Mouse (Mus musculus) spleen, adult 2 months (tissue): Measurements from ENCODE around the gene Ambra1. TPM values are rescaled to one million over a fixed set of nuclear protein-coding genes. Genes with fewer than 3 reads are reported as not detected.

Source experiments
- DNase-seq, 2 experiments: peaks; one replicate each; pipeline versions ENCODE4 v3.0.0 to v3.0.0-alpha.2; 2012 to 2021; ENCODE audit warnings: low spot score in 2 of 2, low read depth in 1 of 2
- H3K27ac ChIP-seq: fragments of 200-500 bp; 2 replicates; pipeline ENCODE4 v1.5.1; 2012; ENCODE audit warnings: low read length, inconsistent platforms; ENCODE audit not compliant: insufficient read depth
- H3K27me3 ChIP-seq: fragments of 200-500 bp; 2 replicates; pipeline ENCODE4 v1.6.1; 2012; ENCODE audit warnings: mild to moderate bottlenecking, moderate library complexity, low read length, inconsistent platforms; ENCODE audit not compliant: control insufficient read depth, insufficient read depth
- H3K36me3 ChIP-seq: fragments of 200-500 bp; 2 replicates; pipeline ENCODE4 v1.6.1; 2012; ENCODE audit warnings: mild to moderate bottlenecking, low read length, inconsistent platforms; ENCODE audit not compliant: control insufficient read depth, insufficient read depth
- H3K4me1 ChIP-seq: fragments of 200-500 bp; 2 replicates; pipeline ENCODE4 v1.6.1; 2011; ENCODE audit warnings: inconsistent platforms; ENCODE audit not compliant: control insufficient read depth, insufficient read depth, insufficient read length
- H3K4me3 ChIP-seq: fragments of 200-500 bp; 2 replicates; pipeline ENCODE4 v1.5.1; 2011; ENCODE audit warnings: mild to moderate bottlenecking, inconsistent platforms; ENCODE audit not compliant: insufficient read depth, insufficient read length; ENCODE audit errors: extremely low read depth
- CTCF ChIP-seq: fragments of 200-500 bp; IDR thresholded peaks from 2 replicates; pipeline ENCODE4 v1.5.1; 2011; ENCODE audit warnings: mild to moderate bottlenecking, inconsistent platforms; ENCODE audit not compliant: insufficient read depth, insufficient read length, insufficient replicate concordance; ENCODE audit errors: extremely low read depth
- POLR2A ChIP-seq: fragments of 200-500 bp; IDR thresholded peaks from 2 replicates; pipeline ENCODE4 v1.6.1; 2011; ENCODE audit warnings: low read depth, low read length, inconsistent platforms
- WGBS: fragments of 180-500 bp; shearing (Covaris S2); methylation state at CpG from one replicate; pipeline ENCODE4 v1.1.7; 2018; 5-methylcytosine and 5-hydroxymethylcytosine counted together
- polyA plus RNA-seq: library from polyadenylated mRNA; depleted of rRNA; stranded (reverse); fragments of >200 nt; gene quantifications from 2 replicates; pipeline ENCODE4 v1.2.3, GENCODE M21; 2012

Ambra1 gene
- polyA plus RNA-seq, 1 experiment: 20.0 TPM

- no peak for DNase-seq
- H3K36me3 ChIP-seq: peaks cover 44% of the 10 kb centered on the region
- peaks cover 10% of the 10 kb centered on the region for H3K4me1 ChIP-seq
- WGBS: 48% methylated on average over 6 of the region's 6 CpGs
- TF ChIP-seq POLR2A (no peak), CTCF (no peak)
- H3K27ac ChIP-seq: no peak overlapping the region
- no peak overlapping the region for H3K4me3 ChIP-seq
- H3K27me3 ChIP-seq: peaks cover 4% of the 10 kb centered on the region; the same call in 1 of the 2 replicates
Measured at GRCm38 (mm10) chr2:91932737-91933350, 202.9 kb downstream of the Ambra1 start.

DNA sequence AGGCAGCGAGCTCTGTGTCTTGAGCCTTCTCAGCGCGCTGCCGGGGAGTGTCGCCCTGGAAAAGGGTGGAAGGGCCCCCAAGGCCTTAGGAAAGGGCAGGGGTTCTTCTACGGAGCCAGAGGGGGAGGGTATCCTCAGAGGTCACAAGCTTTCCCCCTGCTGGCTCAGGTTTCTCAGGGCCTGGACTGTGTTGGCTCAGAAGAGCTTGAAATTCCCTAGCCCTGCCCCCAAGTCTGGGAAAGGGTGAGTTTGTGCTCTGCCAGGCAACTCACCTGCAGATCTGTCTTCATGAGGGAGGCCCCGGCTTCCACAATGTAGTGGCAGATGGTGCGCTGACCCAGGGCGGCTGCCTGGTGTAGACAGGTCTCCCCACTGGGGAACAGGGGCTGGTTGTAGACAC lies 203.5 kb downstream of the Ambra1 start:
- H3K27ac ChIP-seq: no peak overlapping the region
- peaks cover 4% of the 10 kb centered on the region; the same call in 1 of the 2 replicates for H3K27me3 ChIP-seq
- H3K4me1 ChIP-seq: peaks cover 8% of the 10 kb centered on the region
- H3K36me3 ChIP-seq: peaks cover 50% of the 10 kb centered on the region
- H3K4me3 ChIP-seq: no peak overlapping the region
- no peak for TF ChIP-seq CTCF
- TF ChIP-seq POLR2A: no peak
- no peak for DNase-seq
- 95% methylated on average over 9 of the region's 9 CpGs for WGBS

DNA sequence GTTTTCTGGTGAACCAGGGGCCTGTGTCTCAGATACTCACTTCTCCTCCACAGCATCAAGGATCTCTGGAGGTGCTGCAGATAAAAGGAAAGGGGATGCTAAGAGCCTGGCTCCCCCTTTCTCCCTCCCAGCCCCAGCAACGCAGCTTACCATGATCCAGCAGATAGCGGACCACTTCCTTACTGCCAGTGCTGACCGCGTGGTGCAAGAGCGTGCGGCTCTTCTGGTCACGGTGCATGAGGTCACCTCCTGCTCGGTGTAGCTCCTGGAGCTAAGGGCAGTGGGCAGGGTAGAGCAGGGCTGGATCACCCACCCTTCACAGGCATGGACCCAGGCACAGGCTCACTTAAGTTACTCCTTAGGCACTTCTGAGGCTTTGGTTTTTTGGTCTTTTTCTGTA lies 204.1 kb downstream of the Ambra1 start:
- H3K36me3 ChIP-seq: peaks cover 55% of the 10 kb centered on the region
- no peak overlapping the region for H3K27ac ChIP-seq
- DNase-seq: no peak
- H3K4me1 ChIP-seq: peaks cover 8% of the 10 kb centered on the region
- TF ChIP-seq POLR2A: no peak
- TF ChIP-seq CTCF: no peak
- no peak overlapping the region for H3K4me3 ChIP-seq
- 68% methylated on average over 8 of the region's 8 CpGs for WGBS
- peaks cover 4% of the 10 kb centered on the region; the same call in 1 of the 2 replicates for H3K27me3 ChIP-seq

DNA sequence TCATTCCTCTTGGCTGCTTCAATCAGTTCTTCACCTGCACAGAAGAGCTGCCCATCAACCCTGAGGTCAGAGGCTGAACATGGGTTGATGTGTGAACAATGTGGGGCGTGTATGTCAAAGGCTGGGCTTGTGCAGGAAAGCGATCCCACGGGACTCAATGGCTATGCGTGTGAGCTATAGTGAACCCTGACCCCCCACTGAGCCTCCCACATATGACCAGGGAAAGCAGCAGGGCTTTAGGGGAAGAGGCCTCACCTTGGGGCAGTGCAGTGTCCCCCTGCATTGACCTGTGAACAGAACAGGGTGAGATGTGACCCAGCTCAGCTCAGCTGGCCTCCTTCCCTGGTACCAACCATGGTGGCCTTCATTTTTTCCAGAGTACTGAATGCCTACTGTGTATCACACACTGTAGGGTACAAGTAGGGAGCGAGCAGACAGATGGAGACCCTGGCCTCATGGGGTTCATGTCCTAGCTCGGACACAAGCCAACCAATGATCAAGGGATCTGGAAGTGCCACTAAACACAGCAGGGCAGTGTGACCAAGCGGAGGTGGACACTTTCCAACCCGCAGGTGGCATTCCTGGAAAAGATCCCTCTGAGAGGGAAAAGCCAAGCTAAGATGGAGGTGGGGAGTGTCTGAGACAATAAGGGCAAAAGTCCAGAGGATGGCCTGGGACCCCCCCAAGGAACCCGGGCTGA lies 205.0 kb downstream of the Ambra1 start:
- no peak for TF ChIP-seq CTCF
- no peak for TF ChIP-seq POLR2A
- no peak for DNase-seq
- 88% methylated on average over 9 of the region's 9 CpGs for WGBS

GRCm38 (mm10) chr2:91936154-91936553 lies 206.2 kb downstream of the Ambra1 start:
- H3K36me3 ChIP-seq: peaks cover 73% of the 10 kb centered on the region
- peaks cover 8% of the 10 kb centered on the region for H3K4me1 ChIP-seq
- TF ChIP-seq POLR2A (no peak), CTCF (no peak)
- no peak overlapping the region for H3K4me3 ChIP-seq
- no peak for DNase-seq
- WGBS: 92% methylated on average over 7 of the region's 7 CpGs
- H3K27me3 ChIP-seq: 0 out of 2 replicates have a peak, but pooled peaks cover 2% of the 10 kb centered on the region
- H3K27ac ChIP-seq: no peak overlapping the region

More for the DNA sequence above, 205.0 kb downstream of the Ambra1 start:
- Histone ChIP-seq H3K4me1 (peaks cover 8% of the 10 kb centered on the region), H3K27me3 (peaks cover 4% of the 10 kb centered on the region; the same call in 1 of the 2 replicates), H3K27ac (no peak overlapping the region), H3K36me3 (peaks cover 64% of the 10 kb centered on the region), H3K4me3 (no peak overlapping the region)

DNA sequence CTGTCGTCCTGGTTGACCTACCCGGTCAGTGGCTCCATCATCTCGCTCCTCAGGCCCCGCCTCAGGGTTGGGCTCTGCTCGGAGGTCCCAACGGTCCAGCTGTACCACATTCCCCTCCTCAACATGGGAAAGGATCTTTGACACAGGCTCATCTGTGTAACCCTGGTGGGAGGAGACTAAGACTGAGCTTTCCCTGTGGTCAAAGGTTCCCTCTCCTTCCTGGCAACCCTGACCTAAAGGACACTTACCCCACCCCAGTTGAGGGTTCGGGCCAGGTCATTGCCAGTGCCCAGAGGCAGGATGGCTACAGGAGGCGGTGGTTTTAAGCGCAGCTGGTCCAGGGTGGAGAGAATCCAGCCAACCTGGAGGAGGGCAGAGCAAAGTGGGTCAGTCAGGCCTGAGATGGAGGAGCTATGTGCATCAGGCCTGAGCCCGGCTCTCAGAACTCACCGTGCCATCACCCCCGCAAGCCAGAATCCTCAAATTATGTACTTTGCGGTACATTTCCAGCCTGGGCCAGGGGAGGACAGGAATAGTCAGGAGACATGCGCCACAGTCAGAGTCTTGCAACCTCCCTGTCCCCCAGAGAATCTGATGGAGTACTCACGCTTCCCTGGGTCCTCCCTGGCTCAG lies 209.5 kb downstream of the Ambra1 start:
- WGBS: 93% methylated on average over 15 of the region's 15 CpGs
- TF ChIP-seq POLR2A: no peak
- TF ChIP-seq CTCF: no peak

More for the DNA sequence above, 209.5 kb downstream of the Ambra1 start:
- Histone ChIP-seq H3K4me1 (peaks cover 2% of the 10 kb centered on the region; the same call in 1 of the 2 replicates), H3K27me3 (no peaks in the 10 kb centered on the region), H3K36me3 (peaks cover 71% of the 10 kb centered on the region), H3K4me3 (no peak overlapping the region), H3K27ac (no peak overlapping the region)
- DNase-seq: no peak
